Mouse (Mus musculus) embryonic stem cell, embryonic (primary cell): ENCODE measurements around the gene Cpz.

ENCODE experiments used
- CTCF ChIA-PET, 4 experiments: fragments of 300-600 bp in 2 of 4; fragments of 350-600 bp in 2 of 4; sonication (Branson Sonifier 250); formaldehyde crosslinking; loops; one replicate each; lab custom pipeline; 2022; ENCODE audit warnings: inconsistent platforms in 2 of 4; lab: Charles Lee
- POLR2A ChIA-PET, 4 experiments: fragments of 300-600 bp in 2 of 4; fragments of 350-600 bp in 2 of 4; sonication (Branson Sonifier 250); formaldehyde crosslinking; loops; one replicate each; lab custom pipeline; 2022; ENCODE audit warnings: antibody characterized with exemption in 4 of 4, inconsistent platforms in 1 of 4; lab: Charles Lee

The Cpz gene

DNA sequence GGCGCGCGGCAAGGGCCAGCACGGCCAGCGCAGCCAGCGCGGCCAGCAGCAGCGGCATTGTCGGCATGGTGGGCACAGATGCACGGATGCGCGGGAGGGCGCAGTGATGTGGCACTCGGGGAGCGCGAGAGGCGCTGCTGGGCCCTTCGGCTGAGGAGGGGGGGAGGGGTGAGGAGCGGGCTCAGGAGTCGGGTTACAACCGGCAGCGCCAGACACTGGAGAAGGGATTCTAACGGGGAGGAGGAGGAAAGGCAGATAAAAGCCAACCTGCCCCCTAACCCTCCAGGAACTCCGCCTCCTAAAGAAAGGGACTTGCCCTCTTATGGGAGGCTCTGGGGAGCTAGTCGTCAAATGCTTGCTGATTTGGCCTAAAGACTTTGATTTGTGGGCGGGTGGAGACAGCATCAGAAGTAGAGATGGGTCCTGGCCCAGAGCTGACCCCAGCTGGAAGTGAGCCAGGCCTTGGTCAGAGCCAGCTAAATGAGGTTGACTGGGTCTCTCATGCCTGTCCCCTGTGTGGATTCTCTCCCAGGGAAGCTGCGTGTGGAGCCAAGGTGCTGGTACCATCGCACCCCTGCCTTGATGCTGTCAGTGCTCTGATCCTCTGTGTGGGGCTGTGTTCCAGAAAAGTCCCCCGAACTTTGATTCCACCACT, at the start of gene Cpz:
Cpz (minus strand) TSS at position 230 of the 655 bp plus-strand sequence.
- CTCF ChIA-PET = interaction anchor here (0.5 to 5.6 kb wide), 20 partner anchors 8 to 1638 kb away, joined by 3 to 38 read pairs (median 4); no protein-coding TSS in a partner anchor
- POLR2A ChIA-PET = interaction anchor here in 3 of 4 experiments (0.6 to 2.8 kb wide), 13 partner anchors 15 to 704 kb away, joined by 3 to 12 read pairs (median 3); partner anchors contain the start of gene Trmt44 (in 3 of the 3)

DNA sequence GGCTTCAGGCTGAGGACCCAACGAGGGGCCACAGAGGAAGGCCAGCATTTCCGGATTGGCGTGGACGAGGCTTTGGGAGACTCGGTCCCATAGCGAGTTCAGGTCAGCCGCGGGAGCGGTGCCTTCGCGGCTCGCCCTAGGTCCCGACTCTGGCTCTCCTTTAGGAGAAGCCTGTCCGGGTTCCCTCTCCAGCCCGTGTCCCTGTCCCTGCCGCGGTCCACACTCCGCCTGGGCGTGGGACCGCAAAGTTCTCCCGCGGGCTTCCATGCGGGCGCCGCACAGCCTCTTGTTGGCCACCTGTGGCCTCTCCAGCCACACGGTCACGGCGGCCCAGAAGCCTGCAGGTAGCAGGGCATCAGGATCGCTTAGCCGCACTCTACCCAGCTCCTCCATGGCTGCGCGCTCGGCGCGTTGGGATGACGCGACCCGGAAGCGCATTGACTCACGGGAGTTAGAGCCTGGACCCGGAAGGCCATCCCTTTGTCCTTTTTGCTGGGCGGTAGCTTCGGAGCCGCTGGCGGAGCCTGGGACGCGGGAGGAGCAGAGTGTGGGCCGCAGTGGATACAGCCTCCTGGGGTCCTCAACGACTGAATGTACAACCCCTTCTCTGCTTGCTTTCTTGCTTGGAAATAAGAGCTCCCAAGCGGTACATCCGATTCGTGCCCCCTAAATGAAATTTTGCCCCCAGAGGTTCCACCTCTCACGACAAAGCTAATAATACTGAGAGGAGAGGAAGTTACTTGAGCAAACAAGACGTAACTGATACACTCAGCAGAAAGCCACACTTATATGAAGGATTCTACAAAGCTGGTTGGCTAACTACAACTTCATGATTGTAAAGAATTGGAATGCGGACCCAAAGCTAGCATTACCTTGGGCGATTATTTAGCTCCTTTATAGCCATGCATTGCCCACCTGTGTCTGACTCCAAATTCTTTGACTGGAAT, 49.4 kb upstream of the Cpz start, which contains the start of gene Trmt44:
Trmt44 (minus strand) TSS at position 418 of the 947 bp plus-strand sequence.
- ChIA-PET POLR2A (interaction anchor here (0.5 to 15.0 kb wide), 100 partner anchors 8 to 1923 kb away, joined by 3 to 301 read pairs (median 4); partner anchors contain the start of genes Acox3 (in 3 of the 4), Cpz (in 2 of the 4), Sh3tc1 (in 2 of the 4) and Ablim2 (in 1 of the 4)), CTCF (interaction anchor here (0.6 to 3.6 kb wide), 14 partner anchors 11 to 859 kb away, joined by 3 to 18 read pairs (median 4); no protein-coding TSS in a partner anchor)

- POLR2A ChIA-PET = interaction anchor here in 3 of 4 experiments (0.8 to 15.0 kb wide), 12 partner anchors 8 to 176 kb away, joined by 3 to 301 read pairs (median 6); partner anchors contain the start of gene Acox3 (in 3 of the 3)
Observed at GRCm38 (mm10) chr5:35571546-35571945, 46.0 kb upstream of the Cpz start.

DNA sequence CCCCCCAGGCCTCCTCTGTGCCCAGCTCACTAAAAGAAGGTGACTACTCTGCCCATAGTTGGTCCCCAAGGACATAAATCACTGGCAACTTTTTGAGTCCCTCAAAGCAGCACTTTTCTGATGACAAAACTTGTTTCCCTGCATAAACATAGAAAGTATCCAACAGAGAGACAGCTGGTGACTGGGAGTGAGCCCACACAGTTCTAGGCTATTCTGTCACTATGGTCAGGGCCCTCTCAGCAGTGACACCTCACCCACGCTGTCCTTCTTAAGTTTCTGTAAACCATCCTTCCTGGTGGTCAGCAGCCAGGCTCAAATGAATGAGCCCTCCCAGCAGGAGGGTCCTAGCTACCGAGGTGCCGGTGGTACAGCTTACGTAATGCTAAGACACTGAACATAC, 41.1 kb upstream of the Cpz start:
- ChIA-PET CTCF (interaction anchor here in 3 of 4 experiments (1.1 to 1.9 kb wide), 3 partner anchors 9 kb away, joined by 3 to 7 read pairs (median 5); no protein-coding TSS in a partner anchor), POLR2A (interaction anchor here in 2 of 4 experiments (0.6 to 18.6 kb wide), 4 partner anchors 6 to 615 kb away, joined by 5 to 301 read pairs (median 156); partner anchors contain the start of gene Trmt44 (in 2 of the 2))

More at GRCm38 (mm10) chr5:35571546-35571945, 46.0 kb upstream of the Cpz start:
- CTCF ChIA-PET = interaction anchor here in 1 of 4 experiments (1.6 kb wide), 1 partner anchor 14 kb away, joined by 7 read pairs; no protein-coding TSS in a partner anchor

- POLR2A ChIA-PET = interaction anchor here in 3 of 4 experiments (2.7 to 18.6 kb wide), 5 partner anchors 5 to 11 kb away, joined by 10 to 301 read pairs (median 28); partner anchors contain the start of gene Trmt44 (in 3 of the 3)
- CTCF ChIA-PET = interaction anchor here in 2 of 4 experiments (1.2 to 2.1 kb wide), 3 partner anchors 7 to 18 kb away, joined by 5 to 14 read pairs (median 5); partner anchors contain the start of gene Acox3 (in 1 of the 2)
Observed at GRCm38 (mm10) chr5:35565217-35565616, 39.7 kb upstream of the Cpz start.

GRCm38 (mm10) chr5:35563449-35563848, 38.0 kb upstream of the Cpz start:
- ChIA-PET CTCF (interaction anchor here (0.5 to 2.1 kb wide), 31 partner anchors 8 to 624 kb away, joined by 3 to 18 read pairs (median 4); partner anchors contain the start of genes Trmt44 (in 3 of the 4) and Acox3 (in 1 of the 4)), POLR2A (interaction anchor here (0.8 to 18.6 kb wide), 13 partner anchors 8 to 38 kb away, joined by 3 to 301 read pairs (median 4); partner anchors contain the start of genes Trmt44 (in 4 of the 4), Cpz (in 2 of the 4) and Acox3 (in 1 of the 4))

DNA sequence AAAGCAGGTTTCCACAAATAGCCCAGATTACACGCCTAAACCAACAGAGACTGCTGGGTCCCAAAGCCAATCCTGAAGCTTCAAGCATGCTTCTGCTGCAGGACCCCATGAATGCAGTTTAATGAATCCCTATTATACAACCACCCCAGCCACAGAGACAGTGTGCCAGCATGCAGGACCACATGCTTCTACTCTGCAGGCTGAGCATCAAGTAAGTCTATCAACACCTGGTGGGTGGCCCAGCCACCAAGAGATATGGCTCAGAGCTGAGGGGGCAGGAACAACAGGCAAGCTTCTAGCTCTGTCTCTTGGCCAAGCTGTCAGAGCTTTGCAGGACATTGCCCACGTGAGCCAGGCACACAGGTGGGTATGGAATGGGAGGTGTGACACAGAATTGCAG, 37.1 kb upstream of the Cpz start:
- POLR2A ChIA-PET = interaction anchor here (0.6 to 18.6 kb wide), 11 partner anchors 9 to 37 kb away, joined by 3 to 301 read pairs (median 4); partner anchors contain the start of genes Trmt44 (in 3 of the 4) and Cpz (in 2 of the 4)
- CTCF ChIA-PET = interaction anchor here (0.7 to 1.8 kb wide), 15 partner anchors 9 to 1871 kb away, joined by 3 to 18 read pairs (median 4); partner anchors contain the start of gene Trmt44 (in 2 of the 4)

GRCm38 (mm10) chr5:35559447-35559846, 33.9 kb upstream of the Cpz start:
- CTCF ChIA-PET = interaction anchor here in 2 of 4 experiments (0.9 to 1.6 kb wide), 3 partner anchors 29 to 198 kb away, joined by 3 to 4 read pairs (median 3); no protein-coding TSS in a partner anchor

GRCm38 (mm10) chr5:35557946-35558621, 32.6 kb upstream of the Cpz start:
- CTCF ChIA-PET = interaction anchor here (0.5 to 3.7 kb wide), 35 partner anchors 8 to 1261 kb away, joined by 3 to 38 read pairs (median 4); partner anchors contain the start of genes Trmt44 (in 2 of the 4) and Cpz (in 1 of the 4)
- POLR2A ChIA-PET = interaction anchor here (0.5 to 18.6 kb wide), 13 partner anchors 15 to 1893 kb away, joined by 3 to 301 read pairs (median 5); partner anchors contain the start of genes Trmt44 (in 4 of the 4) and Acox3 (in 1 of the 4)

More at GRCm38 (mm10) chr5:35559447-35559846, 33.9 kb upstream of the Cpz start:
- POLR2A ChIA-PET = interaction anchor here in 2 of 4 experiments (1.3 to 18.6 kb wide), 3 partner anchors 13 to 223 kb away, joined by 3 to 301 read pairs (median 57); partner anchors contain the start of gene Trmt44 (in 2 of the 2)

- CTCF ChIA-PET = interaction anchor here (0.6 to 3.7 kb wide), 14 partner anchors 9 to 871 kb away, joined by 3 to 38 read pairs (median 3); partner anchors contain the start of gene Cpz (in 1 of the 4)
- POLR2A ChIA-PET = interaction anchor here in 3 of 4 experiments (0.5 to 18.6 kb wide), 9 partner anchors 9 to 729 kb away, joined by 3 to 301 read pairs (median 4); partner anchors contain the start of gene Trmt44 (in 3 of the 3)
Observed at GRCm38 (mm10) chr5:35556393-35556792, 30.9 kb upstream of the Cpz start.

DNA sequence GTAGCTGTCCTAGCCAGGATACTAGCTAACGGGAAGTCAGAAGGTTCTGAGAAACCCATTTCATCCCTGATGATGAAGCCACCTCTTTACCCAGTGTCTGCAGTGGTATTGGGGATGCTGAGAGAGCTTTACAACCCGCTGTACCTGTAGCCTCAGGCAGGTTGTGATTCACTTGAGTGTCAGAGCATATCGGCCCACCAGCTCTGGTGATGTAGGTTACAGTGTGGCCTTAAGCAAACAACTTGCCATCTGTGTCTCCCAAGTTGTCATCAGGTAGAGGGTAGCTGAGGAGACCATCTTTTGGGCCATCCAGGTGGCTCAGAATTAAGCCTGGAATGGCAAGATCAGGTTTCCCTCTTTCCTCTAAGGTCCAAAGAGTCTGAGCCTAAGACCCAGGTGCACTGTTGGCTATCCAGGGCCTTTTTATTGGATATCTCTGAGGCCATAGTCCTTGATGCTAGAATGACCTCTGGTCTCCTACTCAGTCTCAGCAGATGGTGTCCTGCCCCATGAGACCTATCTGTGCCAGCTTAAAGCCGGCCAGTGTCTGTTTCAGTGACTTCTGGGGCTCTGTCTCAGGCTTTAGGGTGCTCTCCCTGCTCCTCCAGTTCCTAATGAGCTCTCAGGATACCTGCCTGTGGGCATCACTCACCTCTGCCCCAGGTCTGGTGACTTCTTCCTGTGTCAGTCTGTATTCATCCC, 27.5 kb upstream of the Cpz start:
- CTCF ChIA-PET = interaction anchor here (0.7 to 3.4 kb wide), 10 partner anchors 10 to 205 kb away, joined by 3 to 14 read pairs (median 5); no protein-coding TSS in a partner anchor
- POLR2A ChIA-PET = interaction anchor here (0.6 to 18.6 kb wide), 18 partner anchors 10 to 464 kb away, joined by 3 to 301 read pairs (median 4); partner anchors contain the start of genes Trmt44 (in 3 of the 4), Acox3 (in 1 of the 4) and Afap1 (in 1 of the 4)

GRCm38 (mm10) chr5:35551855-35552837, 26.6 kb upstream of the Cpz start:
- ChIA-PET POLR2A (interaction anchor here in 3 of 4 experiments (0.7 to 18.6 kb wide), 15 partner anchors 9 to 447 kb away, joined by 3 to 301 read pairs (median 4); partner anchors contain the start of genes Trmt44 (in 2 of the 3), Acox3 (in 1 of the 3) and Afap1 (in 1 of the 3)), CTCF (interaction anchor here in 3 of 4 experiments (0.7 to 3.4 kb wide), 8 partner anchors 11 to 206 kb away, joined by 3 to 14 read pairs (median 5); no protein-coding TSS in a partner anchor)

DNA sequence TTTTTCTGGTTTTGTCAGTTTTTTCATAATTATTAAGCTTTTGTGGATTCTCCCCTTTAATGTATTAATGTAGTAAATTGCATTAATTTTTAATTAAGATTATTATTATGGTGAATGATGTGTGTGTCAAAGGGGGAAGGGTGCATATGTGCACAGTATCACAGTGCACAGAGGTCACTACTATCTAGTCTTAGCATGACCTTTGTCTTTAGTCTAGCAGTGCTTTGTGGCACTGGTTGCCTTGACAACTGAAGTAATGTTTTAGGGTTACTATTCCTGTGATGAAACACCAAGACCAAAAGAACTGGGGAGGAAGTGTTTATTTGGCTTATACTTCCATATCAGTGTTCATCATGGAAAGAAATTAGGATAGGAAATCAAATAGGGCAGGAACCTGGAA, 20.6 kb upstream of the Cpz start:
- ChIA-PET POLR2A (interaction anchor here in 2 of 4 experiments (0.6 to 0.7 kb wide), 2 partner anchors 28 to 439 kb away, joined by 3 read pairs; partner anchors contain the start of gene Trmt44 (in 1 of the 2)), CTCF (no interaction called here)
